Mouse (Mus musculus) heart, postnatal 0 days (tissue): ENCODE measurements around the gene Gm37419. TPM values are rescaled to one million over a fixed set of nuclear protein-coding genes. Genes with fewer than 3 reads are reported as not detected.

Experiments used
- ATAC-seq: fragments of 200-750 bp; cut with Nextera tagmentation; 2 replicates; pipeline ENCODE4 v1.8.0; 2017; ENCODE audit warnings: low read depth, moderate number of reproducible peaks, moderate library complexity; ENCODE audit not compliant: insufficient read depth
- DNase-seq: peaks from one replicate; pipeline ENCODE4 v3.0.0-alpha.2; 2016; ENCODE audit warnings: low spot score
- H3K27ac ChIP-seq: fragments of 300-500 bp; sonication (generic); 2 replicates; pipeline ENCODE4 v1.5.1; 2014; ENCODE audit warnings: low read depth, mild to moderate bottlenecking
- H3K27me3 ChIP-seq: fragments of 300-500 bp; sonication (generic); 2 replicates; pipeline ENCODE4 v1.6.1; 2014; ENCODE audit warnings: low read length, mixed read lengths; ENCODE audit not compliant: control insufficient read depth, insufficient read depth
- H3K36me3 ChIP-seq: fragments of 300-500 bp; sonication (generic); replicated peaks from 2 replicates; pipeline ENCODE4 v1.6.1; 2014; ENCODE audit warnings: low read length, mixed read lengths; ENCODE audit not compliant: control insufficient read depth, insufficient read depth
- H3K4me1 ChIP-seq: fragments of 300-500 bp; sonication (generic); 2 replicates; pipeline ENCODE4 v1.6.1; 2014; ENCODE audit warnings: antibody characterized with exemption; ENCODE audit not compliant: control insufficient read depth, insufficient read depth
- H3K4me2 ChIP-seq: fragments of 300-500 bp; sonication (generic); 2 replicates; pipeline ENCODE4 v1.6.1; 2014; ENCODE audit warnings: low read depth, mild to moderate bottlenecking, low read length, moderate library complexity
- H3K4me3 ChIP-seq: fragments of 300-500 bp; sonication (generic); 2 replicates; pipeline ENCODE4 v1.5.1; 2014; ENCODE audit warnings: low read depth, low read length
- H3K9ac ChIP-seq: fragments of 300-500 bp; sonication (generic); replicated peaks from 2 replicates; pipeline ENCODE4 v1.6.1; 2014; ENCODE audit warnings: low read depth, low read length, mixed read lengths
- H3K9me3 ChIP-seq: fragments of 300-500 bp; sonication (generic); replicated peaks from 2 replicates; pipeline ENCODE4 v1.6.1; 2016; ENCODE audit warnings: low read length; ENCODE audit not compliant: control insufficient read depth
- CTCF ChIP-seq: IDR thresholded peaks from 2 replicates; pipeline ENCODE4 v1.5.1; 2016; ENCODE audit warnings: antibody characterized with exemption, control low read depth, low read depth
- EP300 ChIP-seq: IDR thresholded peaks from 2 replicates; pipeline ENCODE4 v1.6.1; 2016; ENCODE audit warnings: antibody characterized with exemption, low read depth
- WGBS: fragments of 180-500 bp; shearing (Covaris S2); extraction: QIAGEN DNeasy Blood & Tissue Kit; methylation state at CpG from one replicate; pipeline ENCODE4 v1.1.7; 2014; 5-methylcytosine and 5-hydroxymethylcytosine counted together
- polyA plus RNA-seq: library from polyadenylated mRNA; unstranded; fragments of >200 nt; fragmentation: Nextera tagmentation; extraction: Ambion mirVana; gene quantifications from 2 replicates; pipeline ENCODE4 v1.2.1, GENCODE M21; 2015
- total RNA-seq: library from RNA; depleted of rRNA; stranded (reverse); fragments of >200 nt; gene quantifications from 2 replicates; pipeline ENCODE4 v1.2.3, GENCODE M21; 2014; ENCODE audit warnings: low replicate concordance

Gene Gm37419
- total and polyA plus RNA-seq, 2 experiments from 2014 or later, result not detected

DNA sequence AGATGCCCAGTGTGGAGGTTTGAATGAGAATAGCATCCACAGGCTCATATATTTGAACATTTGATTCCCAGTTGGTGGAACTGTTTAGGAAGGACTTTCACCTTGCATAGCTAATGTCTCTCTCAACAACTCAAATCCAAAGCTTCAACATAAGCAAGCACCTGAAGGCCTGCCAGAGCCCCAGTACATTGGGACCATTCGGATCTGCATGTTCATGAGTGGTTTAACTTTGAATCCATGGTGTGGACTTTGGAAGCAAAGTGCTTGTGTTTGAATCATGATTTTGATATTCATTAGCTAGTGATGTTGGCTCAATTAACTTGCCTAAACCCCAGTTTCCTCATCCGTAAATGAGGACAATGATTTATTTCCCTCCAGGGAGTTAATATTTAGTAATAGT is 21.6 kb downstream of the Gm37419 start:
- no peaks in the 10 kb centered on the region for H3K9me3 ChIP-seq
- no peak overlapping the region for H3K9ac ChIP-seq
- 93% methylated on average over 2 of the region's 2 CpGs for WGBS
- H3K4me1 ChIP-seq, result 0 out of 2 replicates have a peak, but pooled peaks cover 4% of the 10 kb centered on the region
- DNase-seq, result no peak
- no peak overlapping the region for H3K4me3 ChIP-seq
- no peak for ATAC-seq
- H3K36me3 ChIP-seq, result no peaks in the 10 kb centered on the region
- H3K27me3 ChIP-seq, result no peaks in the 10 kb centered on the region
- H3K27ac ChIP-seq, result no peak overlapping the region
- no peak for TF ChIP-seq EP300
- no peak for TF ChIP-seq CTCF
- H3K4me2 ChIP-seq, result no peak overlapping the region

DNA sequence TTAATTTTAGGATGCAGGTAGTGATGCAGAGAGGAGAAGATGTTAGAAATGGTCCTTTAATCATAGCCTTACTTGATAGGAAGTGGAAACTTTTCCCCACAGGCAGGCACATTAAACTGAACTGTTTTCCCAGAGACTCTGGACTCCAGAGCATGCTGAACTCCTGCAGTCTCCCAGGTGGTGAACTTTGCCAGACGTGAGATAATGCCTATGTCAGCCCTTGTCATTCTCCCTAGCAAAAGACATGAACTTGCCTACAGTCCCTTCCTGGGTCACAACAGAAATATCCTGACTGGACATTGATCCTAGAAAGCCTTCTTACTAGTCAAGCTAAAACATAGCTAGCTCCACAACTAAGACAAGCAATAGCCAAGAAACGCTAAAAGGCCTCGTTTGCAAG is 23.0 kb downstream of the Gm37419 start:
- ATAC-seq (no peak), DNase-seq (no peak)
- Histone ChIP-seq H3K9ac (no peak overlapping the region), H3K36me3 (no peaks in the 10 kb centered on the region), H3K9me3 (no peaks in the 10 kb centered on the region), H3K4me1 (0 out of 2 replicates have a peak, but pooled peaks cover 4% of the 10 kb centered on the region), H3K27me3 (no peaks in the 10 kb centered on the region), H3K27ac (no peak overlapping the region), H3K4me2 (no peak overlapping the region), H3K4me3 (no peak overlapping the region)
- WGBS, result 62% methylated on average over 3 of the region's 3 CpGs
- TF ChIP-seq CTCF (no peak), EP300 (no peak)

DNA sequence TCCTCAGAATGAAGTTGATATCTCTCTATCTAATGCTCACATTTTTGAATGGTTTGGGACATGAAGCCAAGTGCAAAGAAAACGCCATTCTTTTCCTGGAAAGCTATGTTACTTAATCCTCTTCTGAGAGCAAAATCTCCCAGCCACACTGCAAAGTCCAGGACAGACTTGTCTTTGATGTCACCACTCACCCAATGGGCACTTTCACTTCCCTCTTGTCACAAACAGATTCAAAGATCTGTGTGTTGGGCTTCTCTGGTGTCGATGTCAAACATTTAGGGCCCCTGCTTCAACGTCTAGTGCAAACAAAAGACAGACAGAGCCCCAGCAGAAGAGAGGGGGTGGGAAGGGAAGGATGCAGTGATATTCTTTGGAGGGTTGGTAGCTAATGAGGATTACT is 23.8 kb downstream of the Gm37419 start:
- Histone ChIP-seq H3K4me1 (0 out of 2 replicates have a peak, but pooled peaks cover 4% of the 10 kb centered on the region), H3K36me3 (no peaks in the 10 kb centered on the region), H3K27me3 (no peaks in the 10 kb centered on the region), H3K4me2 (no peak overlapping the region), H3K9me3 (no peaks in the 10 kb centered on the region), H3K4me3 (no peak overlapping the region), H3K27ac (no peak overlapping the region), H3K9ac (no peak overlapping the region)
- DNase-seq, result no peak
- TF ChIP-seq CTCF (no peak), EP300 (no peak)
- no peak for ATAC-seq
- 27% methylated on average over 3 of the region's 3 CpGs for WGBS

DNA sequence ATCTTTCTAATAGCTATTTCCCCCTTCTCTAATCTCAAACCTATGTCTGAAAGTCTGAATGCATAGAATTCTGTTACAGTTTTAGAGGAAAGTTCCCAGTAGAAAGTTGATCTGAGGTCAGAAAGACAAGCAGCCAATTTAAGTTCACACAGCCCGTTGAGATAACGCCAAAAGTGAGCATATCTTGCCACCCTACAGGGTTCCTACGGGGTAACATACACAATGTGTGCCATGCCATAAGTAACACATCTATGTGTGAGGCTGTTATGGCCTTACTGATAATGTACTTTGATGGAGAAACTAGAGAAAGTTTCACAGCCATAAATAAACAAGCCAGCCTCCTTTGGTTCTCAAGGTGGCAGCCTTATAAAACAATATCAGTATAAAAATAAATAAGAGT is 26.1 kb downstream of the Gm37419 start:
- Histone ChIP-seq H3K9me3 (no peaks in the 10 kb centered on the region), H3K9ac (no peak overlapping the region), H3K27ac (no peak overlapping the region), H3K36me3 (no peaks in the 10 kb centered on the region), H3K4me3 (no peak overlapping the region), H3K4me2 (no peak overlapping the region), H3K27me3 (no peaks in the 10 kb centered on the region), H3K4me1 (0 out of 2 replicates have a peak, but pooled peaks cover 4% of the 10 kb centered on the region)
- TF ChIP-seq EP300, result no peak
- no peak for TF ChIP-seq CTCF
- no peak for ATAC-seq
- WGBS, result 36% methylated on average over 3 of the region's 3 CpGs
- DNase-seq, result no peak

DNA sequence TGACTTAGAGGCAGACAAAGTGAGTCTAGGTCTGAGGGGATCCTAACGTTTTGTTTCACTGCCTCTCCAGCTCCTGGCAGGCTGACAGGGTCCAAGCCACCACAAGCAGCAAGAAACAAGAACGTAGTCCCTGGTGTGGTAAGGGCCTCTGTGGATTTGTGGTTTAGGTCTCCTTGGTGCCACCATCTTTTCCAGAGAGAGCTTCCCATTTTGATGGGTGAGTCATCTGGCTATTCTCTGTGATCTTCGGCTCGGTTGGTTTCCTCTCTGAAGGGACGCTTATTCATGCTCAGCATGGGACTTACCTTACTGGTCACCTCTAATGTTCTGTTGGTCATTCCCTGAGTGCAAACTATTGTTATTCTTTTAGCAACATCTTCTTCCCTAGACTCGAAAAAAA is 28.0 kb downstream of the Gm37419 start:
- Histone ChIP-seq H3K36me3 (no peaks in the 10 kb centered on the region), H3K9ac (no peak overlapping the region), H3K4me3 (no peak overlapping the region), H3K27ac (no peak overlapping the region), H3K4me1 (0 out of 2 replicates have a peak, but pooled peaks cover 4% of the 10 kb centered on the region), H3K9me3 (no peaks in the 10 kb centered on the region), H3K27me3 (no peaks in the 10 kb centered on the region), H3K4me2 (no peak overlapping the region)
- DNase-seq, result no peak
- TF ChIP-seq EP300 (no peak), CTCF (no peak)
- no peak for ATAC-seq
- WGBS, result 57% methylated on average over 6 of the region's 6 CpGs

DNA sequence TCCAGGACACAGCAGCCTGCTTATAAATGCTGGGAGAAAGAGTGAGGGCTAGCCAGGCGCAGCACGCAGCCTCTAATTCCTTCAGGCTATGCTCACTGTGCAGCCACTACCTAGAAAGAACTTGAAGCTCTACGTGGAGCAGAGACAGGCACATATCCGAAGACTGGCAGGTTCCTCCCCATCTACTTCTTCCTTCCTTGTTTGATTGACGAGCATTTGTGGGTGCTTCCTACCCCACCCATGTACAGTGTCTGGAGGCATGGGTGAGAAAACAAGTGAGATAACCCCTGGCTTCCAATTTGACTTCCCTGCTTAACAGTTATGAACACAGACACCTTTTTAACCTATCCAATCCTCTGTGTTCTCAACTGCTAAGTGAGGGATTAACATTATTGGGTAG is 28.5 kb downstream of the Gm37419 start:
- no peak overlapping the region for H3K9ac ChIP-seq
- no peak for TF ChIP-seq CTCF
- 67% methylated on average over 5 of the region's 5 CpGs for WGBS
- 0 out of 2 replicates have a peak, but pooled peaks cover 4% of the 10 kb centered on the region for H3K4me1 ChIP-seq
- H3K9me3 ChIP-seq, result no peaks in the 10 kb centered on the region
- no peaks in the 10 kb centered on the region for H3K36me3 ChIP-seq
- DNase-seq (no peak), ATAC-seq (no peak)
- H3K4me2 ChIP-seq, result no peak overlapping the region
- no peak overlapping the region for H3K4me3 ChIP-seq
- no peaks in the 10 kb centered on the region for H3K27me3 ChIP-seq
- H3K27ac ChIP-seq, result no peak overlapping the region
